Mouse (Mus musculus) bone marrow, adult 2 months (tissue): ENCODE results near the gene Gsn. TPM values are rescaled to one million over a fixed set of nuclear protein-coding genes. Genes with fewer than 3 reads are reported as not detected.

Experiments used
- H3K27ac ChIP-seq: fragments of 200-500 bp; 2 replicates; pipeline ENCODE4 v1.5.1; 2012; ENCODE audit warnings: low read depth, mild to moderate bottlenecking, control low read depth, inconsistent platforms, low read length; ENCODE audit not compliant: control insufficient read depth, poor library complexity, insufficient read depth
- H3K4me1 ChIP-seq: fragments of 200-500 bp; 2 replicates; pipeline ENCODE4 v1.6.1; 2011; ENCODE audit warnings: low read length; ENCODE audit not compliant: control insufficient read depth, insufficient read depth
- H3K4me3 ChIP-seq: fragments of 200-500 bp; replicated peaks from 2 replicates; pipeline ENCODE3; 2011; ENCODE audit warnings: mild to moderate bottlenecking, low read depth, low read length, control low read depth; ENCODE audit not compliant: control insufficient read depth
- CTCF ChIP-seq: fragments of 200-500 bp; IDR thresholded peaks from 2 replicates; pipeline ENCODE4 v1.5.1; 2011; ENCODE audit warnings: low read length, control low read depth; ENCODE audit not compliant: control insufficient read depth, insufficient read depth
- POLR2A ChIP-seq: fragments of 200-500 bp; IDR thresholded peaks from 2 replicates; pipeline ENCODE4 v1.6.1; 2011; ENCODE audit warnings: low read depth, mild to moderate bottlenecking, control low read depth, low read length, borderline replicate concordance; ENCODE audit not compliant: control insufficient read depth
- WGBS: fragments of 180-500 bp; shearing (Covaris S2); methylation state at CpG from one replicate; pipeline ENCODE4 v1.1.7; 2018; 5-methylcytosine and 5-hydroxymethylcytosine counted together
- polyA plus RNA-seq: library from polyadenylated mRNA; stranded (reverse); fragments of >200 nt; gene quantifications from 2 replicates; pipeline ENCODE4 v1.2.4, GENCODE M21; 2011; ENCODE audit warnings: low replicate concordance; ENCODE audit not compliant: missing spikeins, insufficient read depth, insufficient read length

Gene Gsn
- polyA plus RNA-seq, 1 experiment, result 94.8 TPM

DNA sequence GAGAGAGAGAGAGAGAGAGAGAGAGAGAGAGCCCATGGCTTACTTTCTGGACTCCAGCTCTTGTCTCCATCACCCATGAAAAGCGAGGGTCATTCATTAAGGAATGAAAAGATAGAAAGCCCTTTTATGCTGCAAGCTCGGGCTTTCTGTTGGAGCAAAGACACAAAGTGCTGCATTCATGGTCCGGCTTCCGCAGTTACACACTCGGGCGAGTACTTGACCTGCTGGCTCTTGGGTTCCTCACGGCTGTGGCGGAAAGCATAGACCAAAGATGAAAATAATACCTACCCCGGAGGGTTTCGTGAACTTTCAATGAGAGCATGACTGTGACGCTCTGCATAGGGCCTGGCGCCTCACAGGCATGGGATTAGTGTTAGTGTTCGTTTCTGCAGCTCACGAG lies 40.8 kb upstream of the Gsn start:
- no peaks in the 10 kb centered on the region; the same call in 1 of the 2 replicates for H3K4me1 ChIP-seq
- no peak for TF ChIP-seq POLR2A
- no peak for TF ChIP-seq CTCF
- WGBS, result 85% methylated on average over 14 of the region's 14 CpGs

DNA sequence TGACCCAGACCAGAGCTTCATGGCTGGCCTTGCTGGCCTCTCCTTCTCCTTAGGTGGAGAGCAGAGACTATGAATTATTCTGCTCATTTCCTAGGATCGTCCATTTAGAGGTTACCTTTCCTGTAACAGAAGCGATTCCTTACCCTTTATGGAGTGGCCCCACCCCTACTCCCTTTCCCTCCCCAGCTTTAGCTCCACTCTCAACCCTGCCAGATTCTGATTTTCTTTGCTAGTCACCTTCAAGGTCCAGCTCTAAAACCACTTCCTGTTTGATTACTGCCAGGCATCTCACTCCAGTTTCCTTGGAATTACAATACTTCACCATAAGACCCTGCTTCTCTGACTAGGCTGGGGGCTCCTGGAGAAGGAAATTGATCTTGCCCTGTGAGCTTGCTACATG lies 39.5 kb upstream of the Gsn start:
- WGBS, result 67% methylated on average over 2 of the region's 2 CpGs
- TF ChIP-seq CTCF, result no peak
- Histone ChIP-seq H3K4me3 (no peak overlapping the region), H3K27ac (no peak overlapping the region), H3K4me1 (no peaks in the 10 kb centered on the region; the same call in 1 of the 2 replicates)

More for the DNA sequence above, 40.8 kb upstream of the Gsn start:
- Histone ChIP-seq H3K4me3 (no peak overlapping the region), H3K27ac (no peak overlapping the region)

DNA sequence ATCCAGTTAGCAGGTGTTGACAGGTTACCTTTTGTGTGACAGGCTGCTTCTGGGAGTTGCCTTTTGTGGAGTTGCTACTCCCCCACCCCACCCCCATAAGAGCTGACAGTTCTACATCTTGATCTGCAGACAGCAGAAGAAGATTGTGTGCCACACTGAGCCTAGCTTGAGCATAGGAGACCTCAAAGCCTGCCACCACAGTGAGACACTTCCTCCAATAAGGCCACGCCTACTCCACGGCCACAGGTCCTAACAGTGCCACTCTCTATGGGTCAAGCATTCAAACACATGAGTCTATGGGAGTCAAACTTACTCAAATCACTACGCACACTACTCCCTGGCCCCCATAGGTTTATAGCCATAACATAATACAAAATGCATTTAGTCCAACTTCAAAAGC lies 37.4 kb upstream of the Gsn start:
- Histone ChIP-seq H3K4me3 (no peak overlapping the region), H3K4me1 (no peaks in the 10 kb centered on the region; the same call in 1 of the 2 replicates), H3K27ac (no peak overlapping the region)
- TF ChIP-seq CTCF, result no peak
- TF ChIP-seq POLR2A, result no peak
- WGBS, result 78% methylated on average over 3 of the region's 3 CpGs

DNA sequence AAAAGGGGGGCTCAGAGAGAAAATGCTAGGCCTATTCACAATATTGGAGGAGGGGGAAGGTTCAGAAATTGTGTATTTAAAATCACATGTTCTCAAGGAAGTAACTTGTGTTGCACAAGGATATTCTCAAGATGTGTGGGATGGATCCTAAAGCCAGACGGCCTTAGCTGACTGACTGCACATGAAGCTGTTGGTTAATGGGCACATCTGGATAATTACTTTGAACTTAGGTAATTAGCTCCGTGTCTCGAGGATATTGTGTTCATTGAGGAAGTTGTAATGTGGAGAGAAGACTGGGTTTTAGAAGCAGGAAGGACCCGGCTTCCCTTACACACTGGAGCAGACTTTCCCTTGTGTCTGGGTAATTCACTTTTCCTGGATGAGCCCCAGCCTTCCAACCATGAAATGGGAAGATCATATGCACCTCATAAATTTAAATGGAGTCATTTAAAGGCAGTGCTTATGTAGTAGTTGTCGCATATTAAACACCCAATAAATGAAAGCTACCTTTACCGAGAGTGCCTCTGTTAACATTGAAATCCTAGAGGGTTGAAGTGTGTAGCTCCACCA lies 33.3 kb upstream of the Gsn start:
- H3K27ac ChIP-seq, result no peak overlapping the region
- no peaks in the 10 kb centered on the region; the same call in 1 of the 2 replicates for H3K4me1 ChIP-seq
- no peak for TF ChIP-seq CTCF
- TF ChIP-seq POLR2A, result no peak
- H3K4me3 ChIP-seq, result no peak overlapping the region
- WGBS, result 35% methylated on average over 6 of the region's 6 CpGs

DNA sequence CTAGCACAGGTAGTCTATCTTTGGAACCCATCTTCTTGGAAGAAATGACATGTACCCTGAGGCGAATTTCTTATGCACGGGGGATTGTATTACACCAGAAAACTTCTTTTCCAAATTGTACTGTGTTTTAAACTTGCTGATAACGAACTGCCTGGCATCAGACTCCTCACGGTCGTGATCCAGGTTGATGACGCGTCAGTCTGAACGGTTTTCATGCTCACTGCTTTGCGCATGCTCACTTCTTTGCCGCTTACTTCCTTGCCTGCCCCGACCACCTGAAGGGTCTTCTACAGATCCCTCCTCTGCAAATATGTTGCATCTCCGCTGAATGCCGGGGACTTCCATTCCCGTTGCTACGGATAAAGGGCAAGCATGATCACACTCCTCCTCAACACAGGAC lies 31.9 kb upstream of the Gsn start:
- Histone ChIP-seq H3K4me3 (no peak overlapping the region), H3K27ac (no peak overlapping the region), H3K4me1 (no peaks in the 10 kb centered on the region)
- TF ChIP-seq POLR2A (no peak), CTCF (no peak)
- WGBS, result 91% methylated on average over 15 of the region's 15 CpGs

DNA sequence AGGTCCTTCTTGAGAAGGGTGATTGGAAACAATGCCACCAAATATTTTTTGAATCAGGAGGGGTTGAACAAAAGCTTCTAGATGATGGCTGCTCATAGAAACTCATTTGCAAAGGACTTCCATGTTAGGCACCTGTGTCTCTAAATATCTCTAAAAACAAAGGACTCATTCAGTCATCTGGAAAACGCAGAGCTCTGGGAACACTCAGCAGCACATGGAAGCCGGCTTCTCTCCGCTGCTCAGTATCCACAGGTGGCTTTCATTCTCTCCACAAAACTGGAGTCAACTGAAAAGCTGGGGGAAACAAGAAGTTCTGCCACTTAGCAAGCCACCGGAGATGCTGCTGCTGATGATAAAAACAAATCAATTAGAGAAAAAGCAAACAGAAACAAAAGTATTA lies 28.0 kb upstream of the Gsn start:
- Histone ChIP-seq H3K4me1 (peaks cover 4% of the 10 kb centered on the region; the same call in 1 of the 2 replicates), H3K27ac (no peak overlapping the region), H3K4me3 (no peak overlapping the region)
- WGBS, result 87% methylated on average over 4 of the region's 4 CpGs
- no peak for TF ChIP-seq POLR2A
- TF ChIP-seq CTCF, result no peak

DNA sequence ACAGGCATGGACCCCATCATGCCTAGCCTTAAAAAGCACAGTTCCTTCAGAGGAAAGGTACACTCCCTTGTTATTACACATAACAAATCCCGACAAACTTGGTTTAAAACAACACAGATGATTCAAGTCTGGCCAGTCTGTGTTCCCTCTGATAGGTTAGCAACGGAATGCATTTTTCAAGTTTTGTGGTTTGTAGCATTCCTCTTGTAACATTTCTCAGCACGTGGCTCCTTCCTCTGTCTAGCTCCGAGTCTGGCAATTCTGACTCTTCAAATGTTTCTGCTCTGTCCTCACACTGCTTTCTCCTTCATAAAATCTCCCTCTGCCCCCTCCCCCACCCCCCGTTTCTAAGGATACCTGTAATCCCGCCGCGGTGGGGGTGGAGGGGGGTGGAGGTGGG lies 26.0 kb upstream of the Gsn start:
- Histone ChIP-seq H3K27ac (no peak overlapping the region), H3K4me3 (no peak overlapping the region), H3K4me1 (peaks cover 7% of the 10 kb centered on the region)
- TF ChIP-seq CTCF (no peak), POLR2A (no peak)
- 6% methylated on average over 8 of the region's 8 CpGs for WGBS

DNA sequence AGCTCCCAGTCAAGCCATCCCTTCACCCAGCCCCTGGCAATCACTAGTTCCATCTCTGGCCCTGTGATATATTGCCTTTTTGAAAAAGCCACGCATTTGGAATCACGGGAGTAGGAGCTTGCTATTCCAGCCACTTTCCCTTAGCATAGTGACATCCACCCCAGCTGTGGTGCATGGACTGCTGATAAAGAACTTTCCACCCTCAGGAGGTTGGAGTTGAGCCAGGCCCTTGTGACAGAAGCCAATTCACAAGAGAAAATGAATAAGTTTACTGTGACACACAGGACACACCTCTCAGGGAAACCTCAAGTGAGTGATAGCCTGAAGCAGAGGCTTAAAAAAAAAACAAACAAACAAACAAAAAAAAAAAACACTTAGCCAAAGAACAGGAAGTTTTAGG lies 24.3 kb upstream of the Gsn start:
- H3K4me3 ChIP-seq, result no peak overlapping the region
- peak overlapping the region; percentile 92; the same call in 1 of the 2 replicates for H3K27ac ChIP-seq
- H3K4me1 ChIP-seq, result peaks cover 7% of the 10 kb centered on the region
- no peak for TF ChIP-seq CTCF
- no peak for TF ChIP-seq POLR2A
- WGBS, result 13% methylated on average over 2 of the region's 2 CpGs
